Mouse (Mus musculus) erythroblast, embryonic 14.5 days (primary cell): ENCODE measurements around the gene Pik3r3. TPM values are rescaled to one million over a fixed set of nuclear protein-coding genes. Genes with fewer than 3 reads are reported as not detected.
A peak's percentile ranks its signal among the peaks of the same experiment; 100 is the strongest.

ENCODE experiments used
- H3K27me3 ChIP-seq: 2 replicates; pipeline ENCODE4 v1.6.1; 2012; ENCODE audit warnings: inconsistent platforms; ENCODE audit not compliant: control insufficient read depth
- H3K36me3 ChIP-seq: 2 replicates; pipeline ENCODE4 v1.6.1; 2012; ENCODE audit warnings: mild to moderate bottlenecking, inconsistent platforms; ENCODE audit not compliant: control insufficient read depth
- H3K4me1 ChIP-seq: 2 replicates; pipeline ENCODE4 v1.6.1; 2012; ENCODE audit warnings: inconsistent platforms; ENCODE audit not compliant: control insufficient read depth
- H3K4me3 ChIP-seq: replicated peaks from 2 replicates; pipeline ENCODE3; 2012; ENCODE audit warnings: moderate library complexity, mild to moderate bottlenecking, inconsistent platforms
- H3K9me3 ChIP-seq: 2 replicates; pipeline ENCODE4 v1.6.1; 2012; ENCODE audit warnings: low read length, inconsistent platforms, mixed read lengths; ENCODE audit not compliant: control insufficient read depth
- GATA1 ChIP-seq: IDR thresholded peaks from 2 replicates; pipeline ENCODE4 v1.6.1; 2012; ENCODE audit warnings: low read length, inconsistent platforms, mixed read lengths
- TAL1 ChIP-seq: IDR thresholded peaks from 3 replicates; pipeline ENCODE4 v1.6.1; 2012; ENCODE audit warnings: low read length, inconsistent platforms, mixed read lengths
- polyA plus RNA-seq: library from polyadenylated mRNA; stranded (reverse); fragments of >175 nt; gene quantifications from 2 replicates; pipeline ENCODE4 v1.2.3, GENCODE M21; 2012

Pik3r3 gene
- polyA plus RNA-seq, 1 experiment, result 0.01 TPM

- no peak overlapping the region for H3K4me3 ChIP-seq
- H3K9me3 ChIP-seq, result peaks cover 4% of the 10 kb centered on the region; the same call in 1 of the 2 replicates
- H3K27me3 ChIP-seq, result peaks cover 65% of the 10 kb centered on the region
- H3K4me1 ChIP-seq, result no peaks in the 10 kb centered on the region; the same call in 1 of the 2 replicates
- TF ChIP-seq GATA1 (no peak), TAL1 (no peak)
- H3K36me3 ChIP-seq, result no peaks in the 10 kb centered on the region
Observed at GRCm38 (mm10) chr4:116182745-116183144, 38.7 kb upstream of the Pik3r3 start.

- H3K36me3 ChIP-seq, result no peaks in the 10 kb centered on the region
- TF ChIP-seq GATA1 (no peak), TAL1 (no peak)
- H3K27me3 ChIP-seq, result peaks cover 55% of the 10 kb centered on the region
- no peak overlapping the region for H3K4me3 ChIP-seq
- H3K4me1 ChIP-seq, result no peaks in the 10 kb centered on the region; the same call in 1 of the 2 replicates
- H3K9me3 ChIP-seq, result peaks cover 6% of the 10 kb centered on the region; the same call in 1 of the 2 replicates
Observed at GRCm38 (mm10) chr4:116185083-116185482, 36.3 kb upstream of the Pik3r3 start.

GRCm38 (mm10) chr4:116192286-116192835 is 29.1 kb upstream of the Pik3r3 start:
- H3K4me3 ChIP-seq, result no peak overlapping the region
- peaks cover 29% of the 10 kb centered on the region for H3K4me1 ChIP-seq
- H3K36me3 ChIP-seq, result no peaks in the 10 kb centered on the region
- H3K9me3 ChIP-seq, result peaks cover 5% of the 10 kb centered on the region; the same call in 1 of the 2 replicates
- no peaks in the 10 kb centered on the region for H3K27me3 ChIP-seq
- no peak for TF ChIP-seq TAL1
- no peak for TF ChIP-seq GATA1

GRCm38 (mm10) chr4:116193583-116194383 is 27.6 kb upstream of the Pik3r3 start:
- Histone ChIP-seq H3K36me3 (no peaks in the 10 kb centered on the region), H3K4me3 (peak overlapping the region; percentile 6), H3K4me1 (peaks cover 29% of the 10 kb centered on the region), H3K9me3 (no peaks in the 10 kb centered on the region), H3K27me3 (no peaks in the 10 kb centered on the region)
- TF ChIP-seq TAL1 (peak; percentile 51; the same call in 2 of the 3 replicates), GATA1 (no peak; the same call in 1 of the 2 replicates)

GRCm38 (mm10) chr4:116198422-116198821 is 23.0 kb upstream of the Pik3r3 start:
- H3K4me1 ChIP-seq, result peaks cover 18% of the 10 kb centered on the region
- H3K27me3 ChIP-seq, result no peaks in the 10 kb centered on the region
- H3K36me3 ChIP-seq, result no peaks in the 10 kb centered on the region
- no peaks in the 10 kb centered on the region for H3K9me3 ChIP-seq
- TF ChIP-seq GATA1 (no peak), TAL1 (no peak)
- no peak overlapping the region for H3K4me3 ChIP-seq

- TF ChIP-seq TAL1 (no peak), GATA1 (no peak)
- Histone ChIP-seq H3K4me3 (no peak overlapping the region), H3K27me3 (no peaks in the 10 kb centered on the region), H3K9me3 (no peaks in the 10 kb centered on the region), H3K4me1 (no peaks in the 10 kb centered on the region), H3K36me3 (no peaks in the 10 kb centered on the region)
Observed at GRCm38 (mm10) chr4:116204422-116204821, 17.0 kb upstream of the Pik3r3 start.

- H3K27me3 ChIP-seq, result no peaks in the 10 kb centered on the region
- H3K9me3 ChIP-seq, result no peaks in the 10 kb centered on the region
- no peaks in the 10 kb centered on the region for H3K36me3 ChIP-seq
- H3K4me3 ChIP-seq, result no peak overlapping the region
- H3K4me1 ChIP-seq, result no peaks in the 10 kb centered on the region
- TF ChIP-seq TAL1 (no peak), GATA1 (no peak)
Observed at GRCm38 (mm10) chr4:116206531-116206930, 14.9 kb upstream of the Pik3r3 start.

- no peaks in the 10 kb centered on the region for H3K9me3 ChIP-seq
- no peaks in the 10 kb centered on the region for H3K27me3 ChIP-seq
- H3K4me3 ChIP-seq, result no peak overlapping the region
- no peaks in the 10 kb centered on the region for H3K4me1 ChIP-seq
- H3K36me3 ChIP-seq, result no peaks in the 10 kb centered on the region
- TF ChIP-seq TAL1 (no peak), GATA1 (no peak)
Observed at GRCm38 (mm10) chr4:116208891-116209290, 12.5 kb upstream of the Pik3r3 start.

GRCm38 (mm10) chr4:116215895-116216605 is 5.4 kb upstream of the Pik3r3 start:
- TF ChIP-seq TAL1 (no peak), GATA1 (no peak)

More at GRCm38 (mm10) chr4:116215895-116216605, 5.4 kb upstream of the Pik3r3 start:
- H3K27me3 ChIP-seq, result peaks cover 9% of the 10 kb centered on the region
- no peaks in the 10 kb centered on the region for H3K36me3 ChIP-seq
- peaks cover 8% of the 10 kb centered on the region for H3K4me1 ChIP-seq
- H3K9me3 ChIP-seq, result no peaks in the 10 kb centered on the region
- H3K4me3 ChIP-seq, result no peak overlapping the region
